Mouse (Mus musculus) ES-E14 (cell line): Measurements from ENCODE around the gene Ppp1r9b.

Experiments
- CHD2 ChIP-seq: IDR thresholded peaks from 2 replicates; pipeline ENCODE4 v1.6.1; 2014; ENCODE audit warnings: mild to moderate bottlenecking, low read depth, low read length, inconsistent platforms
- HCFC1 ChIP-seq: IDR thresholded peaks from 2 replicates; pipeline ENCODE4 v1.6.1; 2012; ENCODE audit warnings: low read length, inconsistent platforms, borderline replicate concordance; ENCODE audit not compliant: insufficient read depth
- MAFK ChIP-seq: IDR thresholded peaks from 2 replicates; pipeline ENCODE4 v1.6.1; 2014; ENCODE audit warnings: mild to moderate bottlenecking, low read depth, low read length, inconsistent platforms; ENCODE audit not compliant: insufficient read depth
- ZC3H11A ChIP-seq: IDR thresholded peaks from 2 replicates; pipeline ENCODE4 v1.6.1; 2012; ENCODE audit warnings: low read depth, mild to moderate bottlenecking, inconsistent platforms, low read length, borderline replicate concordance
- ZNF384 ChIP-seq: IDR thresholded peaks from 2 replicates; pipeline ENCODE4 v1.6.1; 2012; ENCODE audit warnings: low read depth, low read length, inconsistent platforms

GRCm38 (mm10) chr11:95046980-95047680 is 56.3 kb downstream of the Ppp1r9b start:
- no peak for TF ChIP-seq CHD2
- no peak for TF ChIP-seq ZC3H11A
- no peak for TF ChIP-seq HCFC1
- TF ChIP-seq MAFK, result no peak
- no peak for TF ChIP-seq ZNF384
